Mouse (Mus musculus): ENCODE data around the gene Gpr39. TPM values are rescaled to one million over a fixed set of nuclear protein-coding genes. Genes with fewer than 3 reads are reported as not detected.

The Gpr39 gene
- total RNA-seq, 1 experiment = 1.7 TPM

DNA sequence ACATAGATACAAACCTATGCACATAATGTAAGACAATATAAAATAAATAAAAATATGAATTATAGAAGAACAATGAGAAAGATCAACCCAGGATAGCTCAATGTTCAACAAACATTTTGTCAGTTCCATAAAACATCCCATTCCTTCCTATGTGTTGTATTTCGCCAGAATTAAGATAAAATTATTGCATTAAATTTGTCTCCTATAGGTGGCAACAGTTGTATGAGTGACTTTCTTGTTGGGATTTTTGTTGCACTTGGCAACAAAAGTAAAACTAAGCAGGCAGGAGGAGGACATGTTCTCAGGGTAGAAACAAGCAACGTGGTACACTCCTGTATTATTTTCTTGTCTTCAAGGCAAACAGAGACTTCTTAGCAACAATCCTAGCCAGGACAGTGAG lies 246.3 kb downstream of the Gpr39 start:
- no peak for DNase-seq (ENCODE audit: low read depth, low spot score)
- Histone ChIP-seq H3K4me1 (ENCODE audit: control insufficient read depth in 2 of 2, insufficient read depth in 2 of 2, low read length in 2 of 2, poor library complexity in 1 of 2) (no peaks in the 10 kb centered on the region), H3K9ac (ENCODE audit: insufficient read depth, low read depth, low read length, poor library complexity, severe bottlenecking) (no peak overlapping the region), H3K36me3 (ENCODE audit: control insufficient read depth, insufficient read depth, low read length, poor library complexity, severe bottlenecking) (no peaks in the 10 kb centered on the region), H3K27ac (ENCODE audit: insufficient read depth, low read depth, low read length, poor library complexity, severe bottlenecking) (no peak overlapping the region), H3K9me3 (ENCODE audit: control insufficient read depth, insufficient read depth, low read depth, low read length) (no peaks in the 10 kb centered on the region), H3K4me3 (ENCODE audit: insufficient read depth in 1 of 2, low read depth in 1 of 2, low read length in 2 of 2, poor library complexity in 1 of 2, severe bottlenecking in 1 of 2) (no peak overlapping the region)
- in situ Hi-C loops (cut with MboI; ENCODE audit: low sequenced_read_pairs in 2 of 2, unreplicated experiment in 2 of 2) = no loop called here
- no peak for TF ChIP-seq HCFC1 (IDR thresholded peaks at IDR 0.05; ENCODE audit: borderline replicate concordance, insufficient read depth, low read length)
- no peak for TF ChIP-seq MAFK (IDR thresholded peaks at IDR 0.05; ENCODE audit: insufficient read depth, low read depth, low read length)
- no peak for TF ChIP-seq CHD2 (IDR thresholded peaks at IDR 0.05; ENCODE audit: low read depth, low read length)
- no peak for TF ChIP-seq ZNF384 (IDR thresholded peaks at IDR 0.05; ENCODE audit: low read depth, low read length)
- no peak for TF ChIP-seq ZC3H11A (IDR thresholded peaks at IDR 0.05; ENCODE audit: borderline replicate concordance, low read depth, low read length)

Other genes with a start within 250 kb of the Gpr39 start
- gene Actr3, start 241.3 kb upstream of the Gpr39 start, total RNA-seq (2012; rRNA removed) = 92.2 and 159 TPM in 2 replicates
- 22.2 and 27.1 TPM in 2 replicates for gene Slc35f5, start 116.4 kb upstream of the Gpr39 start, total RNA-seq (2012; rRNA removed)
- gene Lypd1, start 236.1 kb downstream of the Gpr39 start, total RNA-seq (2012; rRNA removed) = 0.80 and 1.1 TPM in 2 replicates

All from ES-E14 (cell line).